Mouse (Mus musculus): ENCODE results near the gene Slc5a11.

- TF ChIP-seq CTCF (IDR thresholded peaks at IDR 0.05; ENCODE audit: low read depth, low read length) = no peak
- TF ChIP-seq POLR2AphosphoS5 (IDR thresholded peaks at IDR 0.05; ENCODE audit: insufficient replicate concordance, low read depth, low read length) = no peak
- no peak for TF ChIP-seq GATA1 (IDR thresholded peaks at IDR 0.05; ENCODE audit: borderline replicate concordance, low read length)
- no peak for TF ChIP-seq TAL1 (conservative IDR thresholded peaks at IDR 0.05; ENCODE audit: low read depth, low read length)
Measured at GRCm38 (mm10) chr7:123322452-123323121, 108.0 kb downstream of the Slc5a11 start.
